Mouse (Mus musculus) gastrocnemius, postnatal 14 days (tissue): Measurements from ENCODE around the gene Ncapd2. TPM values are rescaled to one million over a fixed set of nuclear protein-coding genes. Genes with fewer than 3 reads are reported as not detected.

Source experiments
- DNase-seq: peaks from one replicate; pipeline ENCODE4 v3.0.0; 2021; ENCODE audit warnings: mixed read lengths
- intact Hi-C: fragments of 180-260 bp; cut with DNase I; formaldehyde crosslinking; loops from one replicate; pipeline ENCODE4 v1.15.1; 2025; ENCODE audit warnings: low total_unique reads
- long read RNA-seq, 2 experiments: library from polyadenylated mRNA; stranded (forward); transcript quantifications; one replicate each; pipeline ENCODE4 v2.0.0; 2021
- total RNA-seq, 2 experiments: library from RNA; stranded (reverse); gene quantifications; 2 replicates each; pipeline ENCODE4 v1.2.3; 2021

Gene Ncapd2
- total RNA-seq = 10 to 100 TPM; 18.4 to 18.7 TPM
- long read RNA-seq, experiment 1, full-length matches to known transcripts = 6 of 10 reads
- long read RNA-seq, experiment 1, partial matches to known transcripts = 2 of 10 reads
- long read RNA-seq, experiment 1, other reads (novel, unspliced or antisense) = 2 of 10 reads
- long read RNA-seq, experiment 2, full-length matches to known transcripts = 3 of 12 reads
- long read RNA-seq, experiment 2, partial matches to known transcripts = 7 of 12 reads
- long read RNA-seq, experiment 2, other reads (novel, unspliced or antisense) = 2 of 12 reads

DNA sequence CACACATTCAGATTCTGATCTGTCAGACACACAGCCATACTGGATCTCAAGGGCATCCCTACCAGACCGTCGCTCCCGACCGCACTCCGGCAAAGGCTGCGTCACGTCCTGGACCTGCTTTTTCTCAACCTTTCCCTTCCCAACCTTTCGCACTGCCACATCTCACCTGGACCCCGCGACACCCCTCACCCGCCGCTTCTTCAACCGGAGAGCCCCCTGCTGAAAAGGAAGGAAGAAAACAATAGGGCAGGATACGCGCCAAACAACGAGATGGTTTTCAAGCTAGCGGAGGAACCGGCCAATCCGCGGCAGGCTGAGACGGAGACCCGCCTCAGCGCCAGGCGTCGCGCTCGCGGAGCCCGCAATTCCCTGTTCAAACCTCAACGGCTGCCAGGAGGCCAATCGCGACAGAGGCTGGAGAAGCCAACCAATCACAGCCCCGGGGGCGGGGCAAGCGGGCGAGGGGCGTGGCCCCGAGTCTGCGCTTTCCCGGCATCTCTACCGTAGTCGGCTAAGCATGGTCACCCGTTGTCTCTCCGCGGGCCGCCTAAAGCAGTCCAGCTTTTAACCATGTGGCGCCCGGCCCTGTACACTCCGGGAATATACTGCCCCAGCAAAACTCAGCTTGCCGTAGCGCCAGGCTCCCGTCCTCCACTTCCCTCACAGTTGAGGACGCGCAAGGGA is at the start of gene Ncapd2, which contains the start of gene Mrpl51:
Ncapd2 (minus strand) TSS at position 370 of the 684 bp plus-strand sequence.
Mrpl51 (plus strand) TSS at position 470 of the 684 bp plus-strand sequence.
- intact Hi-C loops = no loop called here
- peak; percentile 98 for DNase-seq

DNA sequence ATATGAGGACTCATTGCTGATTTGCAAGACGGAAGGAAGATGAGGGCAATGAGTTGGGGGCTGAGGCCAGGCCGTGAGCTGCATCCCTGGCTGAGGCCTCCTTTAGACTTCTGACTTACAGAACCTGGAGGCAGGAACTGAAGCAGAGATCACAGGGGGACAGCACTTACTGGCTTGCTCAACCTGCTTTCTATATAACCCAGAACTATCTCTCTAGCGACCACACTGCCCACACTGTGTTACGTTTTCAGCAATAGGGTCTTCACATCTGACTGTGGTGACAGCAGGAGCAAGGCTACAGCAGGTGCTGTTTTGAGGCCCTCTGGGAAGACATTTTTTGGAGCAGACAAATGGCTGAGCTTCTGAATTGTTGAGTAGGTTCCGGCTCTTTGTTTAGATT is 49.1 kb upstream of the Ncapd2 start:
- intact Hi-C loops = no loop called here
- DNase-seq = no peak

DNA sequence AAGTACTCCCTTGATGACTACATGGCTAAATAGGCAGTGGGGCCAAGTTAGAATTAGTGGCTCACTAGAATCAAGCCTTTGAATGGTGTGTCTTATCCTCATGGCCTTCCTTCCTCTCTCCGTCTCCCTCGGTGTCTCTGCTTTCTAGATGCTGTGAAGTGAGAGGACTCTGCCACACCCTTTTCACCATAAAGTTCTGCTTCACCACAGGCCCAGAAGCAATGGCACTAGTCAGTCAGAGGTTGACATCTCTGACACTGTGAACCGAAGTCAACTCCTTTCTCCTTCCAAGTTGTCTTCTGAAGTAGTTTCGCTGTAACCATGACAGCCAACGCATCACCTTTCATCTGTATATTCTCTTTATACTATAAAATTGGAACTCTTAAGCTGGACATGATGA is 48.0 kb upstream of the Ncapd2 start:
- DNase-seq = no peak
- intact Hi-C loops = no loop called here

DNA sequence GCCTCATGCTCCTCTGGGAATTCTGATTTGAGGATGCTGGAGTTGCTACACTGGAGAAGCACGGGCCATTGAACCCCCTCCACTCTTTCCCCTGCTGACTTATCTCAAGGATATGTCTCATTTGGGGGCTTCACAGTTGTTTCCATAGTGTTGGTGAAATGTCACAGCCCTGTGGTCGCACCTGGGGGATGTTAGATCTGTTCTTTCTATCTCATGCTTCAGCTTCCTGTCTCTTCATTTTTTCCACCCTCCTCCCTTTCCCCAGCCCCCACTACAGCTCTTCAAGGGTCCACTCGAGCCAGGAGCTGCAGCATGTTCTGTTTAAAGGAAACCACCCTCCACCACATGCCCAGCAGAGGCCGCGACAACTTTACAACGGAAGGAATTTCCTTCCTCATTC is 46.9 kb upstream of the Ncapd2 start:
- no peak for DNase-seq
- intact Hi-C loops = no loop called here

DNA sequence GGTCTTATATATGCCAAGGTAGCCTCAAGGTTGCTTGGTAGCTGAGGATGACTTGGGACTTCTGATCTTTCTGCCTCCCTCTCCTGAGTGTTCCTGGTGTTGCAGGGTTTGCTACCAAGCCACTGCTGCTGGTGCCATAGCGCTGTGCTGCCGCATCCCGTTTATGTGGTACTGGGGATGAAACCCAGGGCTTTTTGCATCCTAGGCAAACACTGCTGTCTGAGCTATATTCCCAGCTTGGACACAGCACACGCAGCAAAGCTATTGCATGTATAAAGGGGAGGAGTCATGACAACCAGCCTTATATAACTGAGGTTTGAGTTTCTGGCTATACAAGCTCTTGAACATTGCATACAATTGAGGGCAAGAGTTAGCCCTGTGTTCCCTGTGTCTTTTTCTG is 45.9 kb upstream of the Ncapd2 start:
- intact Hi-C loops = no loop called here

DNA sequence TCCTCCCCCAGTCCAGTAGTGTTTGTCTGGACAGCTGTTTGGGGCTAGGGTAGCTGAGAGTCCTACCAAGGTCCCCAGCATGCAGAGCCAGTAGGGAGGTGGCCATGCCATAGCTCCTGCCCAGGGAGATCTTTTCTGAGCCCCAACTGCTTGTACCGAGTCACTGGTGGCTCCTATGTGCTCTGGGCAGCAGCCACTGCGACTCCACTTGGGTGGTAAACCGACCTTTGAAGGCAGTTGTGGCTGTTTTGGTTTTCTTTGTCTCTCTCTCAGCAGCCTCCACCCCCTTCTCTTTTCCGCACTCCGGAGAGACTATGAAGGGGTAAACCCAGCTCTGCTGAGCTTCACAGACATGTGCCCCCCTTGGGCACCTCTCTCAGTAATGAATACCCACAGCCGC is 45.3 kb upstream of the Ncapd2 start, which contains the start of gene Cd27:
Cd27 (minus strand) TSS at position 229 of the 400 bp plus-strand sequence.
- intact Hi-C loops = no loop called here
- no peak for DNase-seq

More for the DNA sequence above, 45.9 kb upstream of the Ncapd2 start:
- DNase-seq = no peak

DNA sequence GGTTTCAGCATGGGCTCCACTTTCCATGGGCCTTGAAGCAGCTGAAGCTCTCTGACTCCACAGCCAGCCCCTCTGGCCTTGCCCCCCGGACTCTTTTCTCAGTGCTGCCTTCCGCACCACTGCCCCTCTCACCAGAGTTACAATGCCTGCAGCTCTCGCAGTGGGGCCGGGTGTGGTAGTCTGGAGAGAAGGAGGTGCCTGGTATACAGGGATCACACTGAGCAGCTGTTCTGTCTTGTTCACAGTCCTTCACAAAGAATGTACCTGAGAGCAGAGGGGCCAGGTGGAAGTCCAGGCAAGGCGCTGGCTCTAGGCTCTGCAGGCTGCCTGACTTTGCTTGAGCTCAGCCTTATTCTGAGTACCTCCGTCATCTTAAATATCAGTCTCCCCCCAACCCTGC is 44.8 kb upstream of the Ncapd2 start:
- DNase-seq = no peak
- intact Hi-C loops = no loop called here

DNA sequence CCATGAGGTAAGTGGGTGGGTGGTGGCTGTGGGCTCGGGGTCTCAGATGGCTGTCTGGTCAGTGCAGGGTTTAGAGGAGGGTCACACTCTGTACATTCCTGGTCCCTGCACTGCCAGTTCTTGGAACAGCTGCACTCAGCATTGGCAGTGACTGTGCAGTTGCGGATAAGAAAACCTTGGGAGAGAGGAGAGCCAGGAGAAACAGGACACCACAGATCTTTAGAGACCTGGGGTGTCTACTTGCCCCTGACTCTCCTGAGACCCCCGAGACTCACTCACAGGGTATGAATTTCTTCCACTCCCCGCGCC is 43.0 kb upstream of the Ncapd2 start:
- intact Hi-C loops = no loop called here
- DNase-seq = no peak

DNA sequence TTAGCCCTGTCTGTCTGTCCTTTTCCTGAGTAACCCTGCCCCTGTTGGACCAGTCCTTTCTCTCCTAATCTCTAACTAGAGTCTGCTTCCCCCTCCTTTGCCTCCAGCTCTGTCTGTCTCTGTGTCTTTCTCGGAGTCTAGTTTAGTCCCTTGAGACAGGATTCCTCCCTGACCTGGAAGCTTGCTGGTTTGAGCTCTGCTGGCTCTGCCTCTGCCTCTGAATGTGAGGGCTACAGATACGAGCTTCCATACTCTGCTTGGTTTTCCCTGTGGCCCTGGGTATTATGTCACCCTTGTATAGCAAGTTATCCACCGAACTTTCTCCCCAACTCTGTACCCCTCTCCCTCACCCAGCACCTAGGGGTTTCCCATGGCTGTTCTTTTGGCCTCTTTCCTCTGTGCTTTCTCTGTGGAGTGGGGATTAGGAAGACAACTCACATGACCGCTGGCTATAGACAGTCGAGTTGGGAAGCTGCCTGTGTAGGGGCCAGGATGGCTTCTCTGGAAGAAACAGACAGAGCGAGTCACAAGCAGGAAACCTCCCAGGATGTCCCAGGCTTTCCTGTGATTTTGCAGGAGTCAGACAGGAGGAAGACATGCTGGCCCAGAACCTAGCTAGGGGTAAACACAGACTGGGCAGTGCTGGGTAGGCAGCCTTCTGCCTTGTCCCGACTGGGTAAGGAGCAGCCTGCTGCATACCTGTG is 42.5 kb upstream of the Ncapd2 start:
- intact Hi-C loops = no loop called here
- DNase-seq = no peak

DNA sequence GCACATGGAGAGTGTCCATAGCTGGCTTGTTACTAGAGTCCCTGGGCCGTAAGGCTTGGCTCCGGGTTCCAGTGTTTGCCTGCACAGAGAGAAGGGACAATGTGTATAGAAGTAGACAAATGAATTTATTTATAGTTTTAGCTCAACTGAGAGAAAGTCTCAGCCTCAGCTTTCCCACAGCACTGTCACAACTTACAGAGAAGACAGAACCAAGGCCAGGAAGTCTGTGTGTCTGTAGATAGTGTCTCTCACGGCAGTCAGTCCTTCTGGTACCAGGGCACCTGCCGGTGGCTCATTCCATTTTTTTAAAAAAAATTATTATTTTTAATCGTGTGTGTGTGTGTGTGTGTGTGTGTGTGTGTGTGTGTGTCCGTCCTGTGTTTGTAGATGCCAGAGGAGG is 41.0 kb upstream of the Ncapd2 start:
- intact Hi-C loops = no loop called here
- no peak for DNase-seq

DNA sequence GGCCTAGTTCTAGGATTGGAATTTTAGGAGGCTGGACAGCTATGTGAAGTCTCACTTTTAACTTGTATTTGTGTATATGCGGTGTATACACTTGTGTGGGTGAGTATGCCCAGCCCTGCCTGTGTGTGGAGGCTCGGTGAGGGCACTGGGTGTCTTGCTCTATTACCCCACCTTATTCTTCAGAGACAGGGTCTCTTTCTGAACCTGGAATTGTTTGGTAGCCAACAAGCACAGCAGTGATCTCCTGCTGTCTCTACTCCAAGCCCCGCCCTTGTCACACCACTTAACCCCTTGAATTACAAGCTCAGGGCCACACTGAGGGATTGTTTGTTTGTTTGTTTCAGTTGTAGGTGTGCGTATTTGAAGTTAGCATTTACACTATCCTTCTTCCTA is 40.5 kb upstream of the Ncapd2 start:
- intact Hi-C loops = no loop called here
- no peak for DNase-seq

DNA sequence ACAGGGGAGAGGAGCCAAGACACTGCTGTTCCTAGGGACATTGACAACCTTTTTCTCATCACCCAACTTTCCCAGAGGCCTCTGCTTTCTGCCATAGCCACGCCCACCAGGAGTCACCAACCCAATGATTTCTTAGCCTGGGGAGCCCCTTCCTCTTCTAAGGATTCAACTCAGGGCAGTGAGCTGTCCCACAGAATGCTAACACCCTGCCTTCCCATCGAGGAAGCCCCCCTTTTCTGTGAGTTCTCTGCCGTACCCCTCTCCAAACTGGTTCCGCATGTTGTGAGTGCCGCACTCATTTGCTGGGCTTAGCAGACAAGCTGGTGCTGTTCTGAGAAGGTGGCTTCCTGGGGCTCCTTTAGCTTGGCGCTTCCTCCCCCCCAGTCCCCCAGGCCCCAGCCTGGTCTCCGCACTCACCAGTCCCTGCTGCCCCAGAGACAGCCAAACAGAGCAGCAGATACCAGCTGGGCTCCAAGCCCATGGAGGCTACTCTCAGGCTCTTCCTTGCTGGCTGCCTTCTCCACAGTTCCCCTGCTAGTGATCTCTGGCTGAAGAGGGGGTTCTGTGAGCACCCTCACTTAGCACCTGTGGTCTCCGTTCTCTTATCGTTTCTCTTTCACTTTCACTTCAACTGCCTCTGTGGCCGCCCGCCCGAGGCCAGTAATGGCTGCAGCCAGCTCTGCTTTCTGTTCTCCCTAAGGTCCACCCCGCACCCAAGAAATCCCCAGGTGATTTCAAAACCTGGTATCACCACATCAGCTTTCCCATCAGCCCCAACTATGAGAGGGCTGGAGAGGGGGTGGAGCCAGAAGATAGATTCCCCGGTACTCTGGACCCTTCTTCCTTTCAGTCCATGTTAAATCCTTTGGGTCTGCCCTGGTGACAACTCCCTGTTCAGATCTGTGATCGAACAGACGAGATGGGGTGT is 39.9 kb upstream of the Ncapd2 start, which contains the start of gene Tapbpl:
Tapbpl (minus strand) TSS at position 744 of the 928 bp plus-strand sequence.
- DNase-seq = peak; percentile 57
- intact Hi-C loops = no loop called here

DNA sequence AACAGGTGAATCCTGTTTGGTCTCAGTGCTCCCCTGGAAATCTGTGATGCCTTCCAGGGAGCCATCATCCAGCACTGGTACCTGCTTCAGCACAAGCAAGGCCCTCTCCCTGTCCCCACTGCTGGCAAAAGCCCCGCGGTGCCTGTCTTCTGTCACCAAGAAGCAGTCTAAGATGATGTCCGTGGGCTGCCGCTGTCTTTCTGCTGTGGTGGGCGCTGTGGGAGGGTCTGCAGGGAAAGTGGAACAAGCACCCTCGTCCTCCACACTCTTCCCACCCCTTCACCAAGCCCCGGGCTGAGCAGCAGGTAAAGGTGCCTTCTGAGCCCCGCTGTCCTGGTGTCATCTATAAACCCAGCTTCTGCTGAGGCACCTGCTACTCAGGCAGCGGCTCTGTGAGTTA is 39.1 kb upstream of the Ncapd2 start:
- no peak for DNase-seq
- intact Hi-C loops = no loop called here

DNA sequence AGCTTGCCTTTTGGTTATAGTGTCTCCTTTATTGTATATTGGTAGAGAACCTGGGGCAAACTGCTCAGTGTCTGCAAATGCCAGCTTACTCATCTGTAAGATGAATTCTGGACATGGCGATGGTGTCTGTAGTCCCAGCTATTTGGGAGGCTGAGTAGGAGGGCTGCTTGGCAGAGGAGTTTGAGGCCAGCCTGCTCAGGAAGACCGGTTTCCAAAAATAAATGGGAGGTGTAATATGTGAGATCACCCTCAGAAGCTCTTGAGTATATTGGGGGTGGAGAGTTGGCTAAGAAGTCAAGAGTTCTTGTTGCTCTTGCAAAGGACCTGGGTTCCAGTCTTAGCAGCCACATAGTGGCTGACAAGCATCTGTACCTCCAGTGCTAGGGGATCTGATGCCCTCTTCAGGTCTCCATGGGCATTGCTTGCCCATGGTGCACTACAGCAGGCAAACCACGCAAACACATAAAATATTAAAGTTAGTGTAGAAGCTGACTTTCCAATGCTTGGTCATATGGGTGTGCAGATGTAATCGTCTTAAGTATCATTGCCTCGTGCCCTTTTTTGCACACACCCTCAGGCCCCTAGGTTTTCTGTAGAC is 34.1 kb upstream of the Ncapd2 start:
- intact Hi-C loops = no loop called here
- DNase-seq = no peak

DNA sequence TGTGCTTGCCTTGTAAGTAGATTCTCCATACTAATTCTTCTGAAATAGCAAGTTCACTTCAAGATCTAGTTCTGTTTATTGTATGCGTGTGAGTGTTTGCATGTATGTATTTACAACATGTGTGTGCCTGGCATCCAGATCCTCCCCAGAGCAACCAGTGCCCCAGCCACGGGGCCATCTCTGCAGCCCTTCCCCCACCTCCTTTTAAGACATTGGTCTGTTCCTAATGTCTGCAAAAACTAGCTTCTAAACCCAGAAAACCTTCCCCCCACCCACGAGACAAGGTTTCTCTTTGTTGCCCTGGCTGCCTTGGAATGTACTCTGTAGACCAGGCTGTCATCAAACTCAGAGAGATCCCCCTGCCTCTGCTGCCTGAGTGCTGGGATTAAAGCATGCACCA is 31.1 kb upstream of the Ncapd2 start:
- DNase-seq = no peak
- intact Hi-C loops = loop anchor here (5.0 kb wide), 1 partner anchor 45 kb away; no protein-coding TSS in a partner anchor

DNA sequence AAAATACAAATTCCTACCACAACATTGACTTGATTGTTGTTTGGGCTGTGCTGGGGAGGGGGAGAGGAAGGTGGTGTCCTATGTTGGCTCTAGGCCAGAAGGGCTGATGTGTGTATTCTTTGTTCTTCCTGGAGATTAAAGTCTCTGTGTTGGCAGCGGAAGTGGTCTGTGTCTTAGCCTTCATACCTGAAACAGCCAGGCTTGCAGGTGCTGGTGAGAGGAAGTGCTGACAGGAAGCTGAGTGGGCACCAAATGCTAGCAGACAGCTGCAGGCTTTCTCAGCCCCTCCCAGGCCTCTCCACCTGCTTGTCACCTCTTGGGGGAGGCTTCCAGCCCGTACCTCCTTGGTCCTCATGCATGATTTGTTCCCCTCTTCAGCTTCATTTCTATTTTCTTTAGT is 30.6 kb upstream of the Ncapd2 start:
- no peak for DNase-seq
- intact Hi-C loops = loop anchor here (5.0 kb wide), 1 partner anchor 45 kb away; no protein-coding TSS in a partner anchor

DNA sequence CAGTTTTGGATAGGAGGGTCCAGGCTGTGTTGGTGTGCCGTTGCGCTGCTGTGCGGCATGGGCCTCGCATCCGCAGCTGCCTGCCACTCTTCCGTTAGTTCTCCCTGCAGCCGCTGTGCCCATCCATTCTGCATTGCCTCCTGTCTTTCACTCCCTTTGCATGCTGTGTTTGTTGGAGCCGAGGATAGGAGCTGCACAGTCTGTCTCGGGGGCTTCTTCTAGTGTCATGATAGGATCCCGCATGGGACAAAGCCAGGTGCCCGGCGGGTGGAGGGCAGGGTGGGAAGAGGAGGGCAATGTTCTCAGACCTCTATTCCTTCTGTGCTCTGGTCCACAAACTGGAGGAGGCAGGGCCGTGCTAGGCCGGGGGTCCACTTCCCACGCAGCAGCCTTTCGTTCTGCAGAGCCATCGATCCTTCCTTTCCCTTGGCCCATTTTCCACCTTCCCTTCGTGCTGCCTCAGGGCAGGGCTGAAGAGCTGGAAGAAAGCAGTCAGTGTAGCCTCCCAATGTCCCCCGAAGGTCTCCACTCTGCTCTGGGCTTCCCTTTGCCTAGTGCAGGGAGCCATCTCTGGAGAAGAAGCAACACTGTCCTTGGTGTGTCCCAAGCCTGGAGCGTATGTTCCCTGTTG is 29.7 kb upstream of the Ncapd2 start:
- DNase-seq = no peak
- intact Hi-C loops = loop anchor here (5.0 kb wide), 1 partner anchor 46 kb away; no protein-coding TSS in a partner anchor

DNA sequence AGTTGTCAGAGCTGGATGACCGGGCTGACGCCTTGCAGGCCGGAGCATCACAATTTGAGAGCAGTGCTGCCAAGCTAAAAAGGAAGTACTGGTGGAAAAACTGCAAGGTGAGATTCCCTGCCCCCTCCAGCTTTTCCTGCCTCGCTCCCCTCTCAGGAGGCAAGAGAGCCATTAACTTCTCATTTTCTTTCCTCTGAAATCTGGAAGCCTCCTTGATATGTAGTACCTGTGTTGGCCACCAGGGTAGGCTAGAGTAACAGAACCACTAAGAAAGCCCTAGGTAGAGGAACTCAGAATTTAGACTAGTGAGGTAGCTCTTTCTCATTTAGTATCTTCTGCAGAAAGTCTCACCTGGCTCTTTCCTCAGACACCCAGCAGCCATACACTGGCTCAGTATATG is 27.5 kb upstream of the Ncapd2 start:
- intact Hi-C loops = loop anchor here (10.0 kb wide), 1 partner anchor 146 kb away; no protein-coding TSS in a partner anchor

More for the DNA sequence above, 27.5 kb upstream of the Ncapd2 start:
- peak; percentile 39 for DNase-seq
